In the genomic region with DNA sequence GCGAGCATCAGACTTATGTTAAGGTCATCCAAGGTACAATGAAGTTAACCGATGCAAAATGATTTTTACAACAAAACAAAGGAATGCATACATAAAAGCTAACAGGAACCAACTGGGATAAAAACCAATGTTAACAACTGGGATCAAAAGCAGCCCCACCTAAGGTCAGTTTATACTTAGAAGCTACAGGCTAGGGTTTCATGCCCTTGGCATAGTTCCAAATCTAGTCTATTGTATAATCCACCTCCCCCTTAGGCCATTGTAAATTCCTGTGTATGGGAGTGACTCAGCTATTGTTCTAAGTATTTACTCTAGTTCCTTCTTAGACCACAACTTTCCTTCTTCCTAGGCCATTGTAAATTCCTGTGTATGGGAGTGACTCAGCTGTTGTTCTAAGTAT, we compare ENCODE assay signal across 5 mouse cellular contexts.
DNase-seq lines count a peak whose midpoint lies in the region.

No protein-coding gene starts in this region.

- DNase-seq in 3T3-L1 (ENCODE audit: low read depth, low spot score) (peak; percentile 5), 416B (ENCODE audit: low read depth) (peak; percentile 38), ES-CJ7 (ENCODE audit: low read depth, low spot score) (peak; percentile 43), R1 (ENCODE audit: low read depth, low spot score) (peak; percentile 60), ZHBTc4 (ENCODE audit: low read depth, low spot score) (peak; percentile 52)

Comparison
In these comparisons a context has a peak if more than half of its experiments do, and no peak if none do; other contexts are left out.
1. Peak in every context shown above with its lines: DNase-seq.
2. DNase-seq: peak in every context shown above with its lines; median percentile 60 in R1; 52 in ZHBTc4; 43 in ES-CJ7; 38 in 416B; 5 in 3T3-L1.